Mouse (Mus musculus) lung, postnatal 0 days (tissue): ENCODE data around the gene Nr4a1. TPM values are rescaled to one million over a fixed set of nuclear protein-coding genes. Genes with fewer than 3 reads are reported as not detected.

Experiments
- ATAC-seq: fragments of 200-750 bp; cut with Nextera tagmentation; 2 replicates; pipeline ENCODE4 v1.8.0; 2017; ENCODE audit warnings: moderate library complexity
- DNase-seq: peaks from one replicate; pipeline ENCODE4 v3.0.0-alpha.2; 2016; ENCODE audit warnings: low spot score
- H3K27ac ChIP-seq: fragments of 300-500 bp; sonication (generic); 2 replicates; pipeline ENCODE4 v1.5.1; 2014; ENCODE audit warnings: antibody characterized with exemption, mild to moderate bottlenecking, low read length, mixed read lengths
- H3K27me3 ChIP-seq: fragments of 300-500 bp; sonication (generic); replicated peaks from 2 replicates; pipeline ENCODE4 v1.6.1; 2014; ENCODE audit warnings: low read length, mixed read lengths; ENCODE audit not compliant: insufficient read depth
- H3K36me3 ChIP-seq: fragments of 300-500 bp; sonication (generic); 2 replicates; pipeline ENCODE4 v1.6.1; 2014; ENCODE audit warnings: low read length, mixed read lengths; ENCODE audit not compliant: insufficient read depth
- H3K4me1 ChIP-seq: fragments of 300-500 bp; sonication (generic); 2 replicates; pipeline ENCODE4 v1.6.1; 2014; ENCODE audit warnings: antibody characterized with exemption, low read depth, low read length, mixed read lengths; ENCODE audit not compliant: insufficient read depth
- H3K4me2 ChIP-seq: fragments of 300-500 bp; sonication (generic); replicated peaks from 2 replicates; pipeline ENCODE4 v1.6.1; 2014; ENCODE audit warnings: low read depth, mild to moderate bottlenecking, low read length, moderate library complexity, mixed read lengths
- H3K4me3 ChIP-seq: fragments of 300-500 bp; sonication (generic); 2 replicates; pipeline ENCODE4 v1.5.1; 2014; ENCODE audit warnings: low read depth, low read length
- H3K9ac ChIP-seq: fragments of 300-500 bp; sonication (generic); replicated peaks from 2 replicates; pipeline ENCODE4 v1.6.1; 2014; ENCODE audit warnings: low read depth, mild to moderate bottlenecking
- H3K9me3 ChIP-seq: fragments of 300-500 bp; sonication (generic); 2 replicates; pipeline ENCODE4 v1.6.1; 2016; ENCODE audit warnings: low read length, mixed read lengths
- CTCF ChIP-seq: IDR thresholded peaks from 2 replicates; pipeline ENCODE4 v1.5.1; 2016; ENCODE audit warnings: antibody characterized with exemption, mild to moderate bottlenecking
- EP300 ChIP-seq: IDR thresholded peaks from 2 replicates; pipeline ENCODE4 v1.6.1; 2016; ENCODE audit warnings: antibody characterized with exemption, mild to moderate bottlenecking, control low read depth
- WGBS: fragments of 180-500 bp; shearing (Covaris S2); extraction: QIAGEN DNeasy Blood & Tissue Kit; methylation state at CpG from one replicate; pipeline ENCODE4 v1.1.7; 2014; 5-methylcytosine and 5-hydroxymethylcytosine counted together
- polyA plus RNA-seq: library from polyadenylated mRNA; unstranded; fragments of >200 nt; fragmentation: Nextera tagmentation; extraction: Ambion mirVana; gene quantifications from 2 replicates; pipeline ENCODE4 v1.2.1, GENCODE M21; 2015

The Nr4a1 gene
- polyA plus RNA-seq, 1 experiment from 2014 or later, result 7.8 TPM

GRCm38 (mm10) chr15:101216036-101216435, 38.0 kb upstream of the Nr4a1 start:
- no peak overlapping the region for H3K4me2 ChIP-seq
- WGBS, result 81% methylated on average over 4 of the region's 4 CpGs

GRCm38 (mm10) chr15:101220905-101221297, 33.2 kb upstream of the Nr4a1 start:
- Histone ChIP-seq H3K9ac (no peak overlapping the region), H3K36me3 (no peaks in the 10 kb centered on the region), H3K9me3 (no peaks in the 10 kb centered on the region), H3K27ac (peak overlapping the region; percentile 66), H3K4me2 (no peak overlapping the region), H3K27me3 (no peaks in the 10 kb centered on the region), H3K4me3 (no peak overlapping the region), H3K4me1 (peaks cover 11% of the 10 kb centered on the region)
- no peak for TF ChIP-seq CTCF
- no peak for TF ChIP-seq EP300
- 17% methylated on average over 8 of the region's 8 CpGs for WGBS
- DNase-seq (peak; percentile 90), ATAC-seq (peak; percentile 35)

More at GRCm38 (mm10) chr15:101216036-101216435, 38.0 kb upstream of the Nr4a1 start:
- no peak for DNase-seq
- TF ChIP-seq EP300 (no peak), CTCF (no peak)
- H3K27me3 ChIP-seq, result no peaks in the 10 kb centered on the region
- no peak overlapping the region for H3K27ac ChIP-seq
- ATAC-seq, result no peak
- no peak overlapping the region for H3K4me3 ChIP-seq
- peaks cover 10% of the 10 kb centered on the region; the same call in 1 of the 2 replicates for H3K36me3 ChIP-seq
- H3K4me1 ChIP-seq, result no peaks in the 10 kb centered on the region
- no peaks in the 10 kb centered on the region for H3K9me3 ChIP-seq
- H3K9ac ChIP-seq, result no peak overlapping the region

GRCm38 (mm10) chr15:101221298-101222104, 32.6 kb upstream of the Nr4a1 start:
- Histone ChIP-seq H3K9ac (no peak overlapping the region), H3K9me3 (no peaks in the 10 kb centered on the region), H3K4me3 (peak overlapping the region; percentile 6; the same call in 1 of the 2 replicates), H3K27me3 (no peaks in the 10 kb centered on the region), H3K4me2 (peak overlapping the region; percentile 44), H3K36me3 (no peaks in the 10 kb centered on the region), H3K4me1 (peaks cover 11% of the 10 kb centered on the region), H3K27ac (peak overlapping the region; percentile 66; the same call in 1 of the 2 replicates)
- peak; percentile 96 for DNase-seq
- 4% methylated on average over 14 of the region's 14 CpGs for WGBS
- peak; percentile 59 for ATAC-seq
- TF ChIP-seq EP300 (no peak), CTCF (peak; percentile 97)

- ATAC-seq, result no peak
- DNase-seq, result no peak
- Histone ChIP-seq H3K4me2 (no peak overlapping the region), H3K27ac (no peak overlapping the region), H3K4me3 (no peak overlapping the region), H3K36me3 (no peaks in the 10 kb centered on the region), H3K4me1 (peaks cover 22% of the 10 kb centered on the region), H3K9ac (no peak overlapping the region), H3K27me3 (no peaks in the 10 kb centered on the region), H3K9me3 (no peaks in the 10 kb centered on the region)
- TF ChIP-seq CTCF (no peak), EP300 (no peak)
- WGBS, result 58% methylated on average over 12 of the region's 13 CpGs
Observed at GRCm38 (mm10) chr15:101222897-101223482, 31.1 kb upstream of the Nr4a1 start.

GRCm38 (mm10) chr15:101223596-101223995, 30.5 kb upstream of the Nr4a1 start:
- H3K36me3 ChIP-seq, result no peaks in the 10 kb centered on the region
- peak overlapping the region; percentile 90; the same call in 1 of the 2 replicates for H3K27ac ChIP-seq
- H3K9me3 ChIP-seq, result no peaks in the 10 kb centered on the region
- no peak overlapping the region for H3K9ac ChIP-seq
- peak overlapping the region; percentile 82; the same call in 1 of the 2 replicates for H3K4me3 ChIP-seq
- DNase-seq (no peak), ATAC-seq (no peak)
- H3K4me1 ChIP-seq, result peaks cover 23% of the 10 kb centered on the region
- no peaks in the 10 kb centered on the region for H3K27me3 ChIP-seq
- 15% methylated on average over 5 of the region's 5 CpGs for WGBS
- no peak for TF ChIP-seq EP300
- no peak for TF ChIP-seq CTCF
- H3K4me2 ChIP-seq, result peak overlapping the region; percentile 87

- ATAC-seq (peak; percentile 89), DNase-seq (peak; percentile 94)
- peak within 1 kb of the TSS; percentile 82 for H3K4me3 ChIP-seq
- H3K9ac ChIP-seq, result peak within 1 kb of the TSS; percentile 73
- 0 out of 2 replicates have a peak, but pooled peaks cover 6% of the 10 kb centered on the region for H3K36me3 ChIP-seq
- peaks cover 23% of the 10 kb centered on the region for H3K4me1 ChIP-seq
- H3K27ac ChIP-seq, result peak within 1 kb of the TSS; percentile 90
- under 1% methylated on average over 59 of the region's 77 CpGs for WGBS
- H3K27me3 ChIP-seq, result no peaks in the 10 kb centered on the region
- TF ChIP-seq EP300 (no peak), CTCF (peak; percentile 36)
- peak within 1 kb of the TSS; percentile 87 for H3K4me2 ChIP-seq
- no peaks in the 10 kb centered on the region for H3K9me3 ChIP-seq
Observed at GRCm38 (mm10) chr15:101224006-101224906, 29.8 kb upstream of the Nr4a1 start, which contains the start of gene Grasp. Grasp (plus strand) TSS chr15:101224188.
